Mouse (Mus musculus) kidney, embryonic 14.5 days (tissue): ENCODE results near the gene Vstm2a. TPM values are rescaled to one million over a fixed set of nuclear protein-coding genes. Genes with fewer than 3 reads are reported as not detected.

Experiments
- ATAC-seq: fragments of 200-750 bp; cut with Nextera tagmentation; 2 replicates; pipeline ENCODE4 v1.8.0; 2017; ENCODE audit warnings: moderate number of reproducible peaks, mild to moderate bottlenecking, moderate TSS enrichment, moderate library complexity; ENCODE audit not compliant: low FRiP score, low TSS enrichment
- H3K27ac ChIP-seq: fragments of 300-500 bp; sonication (generic); 2 replicates; pipeline ENCODE4 v1.5.1; 2014; ENCODE audit warnings: low read depth, mild to moderate bottlenecking, low read length, moderate library complexity, mixed read lengths
- H3K27me3 ChIP-seq: fragments of 300-500 bp; sonication (generic); 2 replicates; pipeline ENCODE4 v1.6.1; 2014; ENCODE audit warnings: mild to moderate bottlenecking, low read length; ENCODE audit not compliant: control insufficient read depth, insufficient read depth
- H3K36me3 ChIP-seq: fragments of 300-500 bp; sonication (generic); 2 replicates; pipeline ENCODE4 v1.6.1; 2014; ENCODE audit warnings: low read length, mixed read lengths; ENCODE audit not compliant: control insufficient read depth, insufficient read depth
- H3K4me1 ChIP-seq: fragments of 300-500 bp; sonication (generic); 2 replicates; pipeline ENCODE4 v1.6.1; 2014; ENCODE audit warnings: low read length, mixed read lengths; ENCODE audit not compliant: control insufficient read depth, insufficient read depth
- H3K4me2 ChIP-seq: fragments of 300-500 bp; sonication (generic); replicated peaks from 2 replicates; pipeline ENCODE4 v1.6.1; 2014; ENCODE audit warnings: low read depth, mild to moderate bottlenecking, low read length
- H3K4me3 ChIP-seq: fragments of 300-500 bp; sonication (generic); 2 replicates; pipeline ENCODE4 v1.5.1; 2014; ENCODE audit warnings: mild to moderate bottlenecking, low read length
- H3K9ac ChIP-seq: fragments of 300-500 bp; sonication (generic); 2 replicates; pipeline ENCODE4 v1.6.1; 2014; ENCODE audit warnings: low read depth, mild to moderate bottlenecking, low read length, moderate library complexity
- H3K9me3 ChIP-seq: fragments of 300-500 bp; sonication (generic); 2 replicates; pipeline ENCODE4 v1.6.1; 2016; ENCODE audit warnings: low read length; ENCODE audit not compliant: control insufficient read depth
- WGBS: fragments of 180-500 bp; shearing (Covaris S2); extraction: QIAGEN DNeasy Blood & Tissue Kit; methylation state at CpG from one replicate; pipeline ENCODE4 v1.1.7; 2014; 5-methylcytosine and 5-hydroxymethylcytosine counted together
- polyA plus RNA-seq: library from polyadenylated mRNA; unstranded; fragments of >200 nt; fragmentation: Nextera tagmentation; extraction: Ambion mirVana; gene quantifications from 2 replicates; pipeline ENCODE4 v1.2.1, GENCODE M21; 2014

The Vstm2a gene
- polyA plus RNA-seq, 1 experiment from 2014 or later: 0.09 TPM

- Histone ChIP-seq H3K36me3 (no peaks in the 10 kb centered on the region), H3K27ac (no peak overlapping the region), H3K9me3 (no peaks in the 10 kb centered on the region), H3K4me2 (no peak overlapping the region), H3K4me1 (no peaks in the 10 kb centered on the region), H3K4me3 (no peak overlapping the region), H3K27me3 (no peaks in the 10 kb centered on the region), H3K9ac (no peak overlapping the region)
- WGBS: 70% methylated on average over 1 of the region's 1 CpGs
- ATAC-seq: no peak
These were observed 42.0 kb downstream of the Vstm2a start for GRCm38 (mm10) chr11:16299492-16299891.

DNA sequence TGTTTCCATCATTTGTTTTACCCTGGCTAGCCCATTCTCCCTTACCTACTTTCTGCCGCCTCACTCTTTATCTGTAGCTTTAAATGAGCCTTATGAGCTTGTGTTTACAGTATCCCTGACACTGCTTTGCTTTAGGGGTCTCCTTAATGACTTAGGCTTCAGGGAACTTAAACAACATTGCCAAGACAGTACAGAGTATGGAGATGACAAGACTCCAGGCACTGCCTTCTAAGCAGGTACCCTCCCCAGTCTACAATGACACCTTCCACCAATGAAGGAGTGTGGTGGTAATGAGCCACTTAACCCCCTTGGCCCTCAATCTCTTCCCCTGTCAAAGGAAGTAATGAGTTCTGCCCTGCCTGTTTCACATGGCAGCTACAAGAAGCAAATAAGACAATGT, 42.4 kb downstream of the Vstm2a start:
- Histone ChIP-seq H3K9me3 (no peaks in the 10 kb centered on the region), H3K4me1 (no peaks in the 10 kb centered on the region), H3K4me2 (no peak overlapping the region), H3K4me3 (no peak overlapping the region), H3K36me3 (no peaks in the 10 kb centered on the region), H3K27me3 (no peaks in the 10 kb centered on the region), H3K27ac (no peak overlapping the region), H3K9ac (no peak overlapping the region)
- 50% methylated on average over 1 of the region's 1 CpGs for WGBS
- ATAC-seq: peak; percentile 72; the same call in 1 of the 2 replicates

DNA sequence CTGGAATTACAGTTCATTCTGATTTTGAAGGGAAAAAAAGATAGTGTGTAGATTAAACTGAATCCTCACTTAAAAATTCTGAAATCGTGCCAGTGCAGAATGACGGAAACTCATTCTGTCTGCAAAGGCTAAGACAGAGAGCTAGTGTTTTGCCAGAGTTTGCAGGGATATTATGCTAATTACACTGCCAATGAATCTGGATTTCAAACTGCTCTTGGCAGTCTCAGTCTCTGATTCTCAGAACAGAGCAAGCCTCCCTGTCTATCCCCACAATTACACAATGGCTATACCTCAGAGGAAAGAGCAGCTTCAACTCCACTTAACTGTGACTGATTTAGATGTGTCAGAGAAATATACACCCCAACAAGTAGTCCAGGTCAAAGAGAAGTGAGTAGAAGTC, 43.2 kb downstream of the Vstm2a start:
- Histone ChIP-seq H3K4me3 (no peak overlapping the region), H3K9ac (no peak overlapping the region)
- no peak for ATAC-seq

GRCm38 (mm10) chr11:16315097-16315496, 57.6 kb downstream of the Vstm2a start:
- no peaks in the 10 kb centered on the region for H3K27me3 ChIP-seq
- ATAC-seq: no peak
- no peaks in the 10 kb centered on the region for H3K9me3 ChIP-seq
- H3K36me3 ChIP-seq: no peaks in the 10 kb centered on the region
- H3K4me2 ChIP-seq: no peak overlapping the region
- H3K27ac ChIP-seq: no peak overlapping the region
- H3K4me3 ChIP-seq: no peak overlapping the region
- H3K4me1 ChIP-seq: no peaks in the 10 kb centered on the region
- 81% methylated on average over 2 of the region's 2 CpGs for WGBS
- H3K9ac ChIP-seq: no peak overlapping the region

More for the DNA sequence above, 43.2 kb downstream of the Vstm2a start:
- WGBS: 79% methylated on average over 2 of the region's 2 CpGs
- Histone ChIP-seq H3K27me3 (no peaks in the 10 kb centered on the region), H3K9me3 (no peaks in the 10 kb centered on the region), H3K36me3 (no peaks in the 10 kb centered on the region), H3K4me1 (no peaks in the 10 kb centered on the region), H3K4me2 (no peak overlapping the region), H3K27ac (no peak overlapping the region)

DNA sequence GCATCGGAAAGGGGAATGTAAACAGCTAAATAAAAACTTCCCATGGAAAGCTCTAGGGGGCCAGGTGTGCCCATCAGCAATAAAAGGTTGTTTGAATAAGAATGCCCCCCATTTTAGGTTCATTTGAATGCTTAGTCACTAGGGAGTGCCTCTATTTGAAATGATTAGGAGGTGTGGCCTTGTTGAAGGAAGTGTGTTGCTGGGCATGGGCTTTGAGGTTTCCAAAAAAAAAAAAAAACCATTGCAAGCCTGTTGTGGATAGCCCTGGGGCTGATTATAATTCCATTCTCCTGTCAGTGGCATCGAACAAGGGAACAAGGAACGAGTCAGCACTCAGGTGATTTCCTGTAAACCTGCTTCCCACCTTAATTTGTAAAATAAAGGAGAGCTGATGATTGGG, 87.7 kb downstream of the Vstm2a start:
- Histone ChIP-seq H3K27me3 (no peaks in the 10 kb centered on the region), H3K36me3 (no peaks in the 10 kb centered on the region), H3K27ac (no peak overlapping the region), H3K4me2 (no peak overlapping the region), H3K4me3 (no peak overlapping the region), H3K9me3 (no peaks in the 10 kb centered on the region), H3K9ac (no peak overlapping the region), H3K4me1 (no peaks in the 10 kb centered on the region)
- WGBS: 30% methylated on average over 3 of the region's 3 CpGs
- ATAC-seq: no peak

DNA sequence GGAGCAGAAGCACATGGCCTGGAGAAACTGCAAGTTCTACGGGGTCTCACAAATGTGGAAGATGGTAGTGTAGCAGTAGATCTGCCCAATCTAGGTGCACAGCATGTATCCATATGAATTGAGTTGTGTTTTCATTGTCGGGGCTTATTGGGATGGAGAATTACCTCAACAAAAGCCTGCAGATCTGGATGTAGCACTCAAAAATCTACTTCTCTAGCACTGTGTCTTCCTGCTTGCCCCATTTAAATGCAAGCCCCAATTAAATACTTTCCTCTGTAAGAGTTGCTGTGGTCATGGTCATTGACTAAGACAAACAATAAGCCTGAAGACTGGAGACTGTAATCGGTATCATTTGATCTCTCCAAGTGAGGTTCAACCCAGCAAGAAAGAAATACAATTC, 88.2 kb downstream of the Vstm2a start:
- H3K36me3 ChIP-seq: no peaks in the 10 kb centered on the region
- no peak overlapping the region for H3K27ac ChIP-seq
- no peak for ATAC-seq
- no peaks in the 10 kb centered on the region for H3K27me3 ChIP-seq
- H3K9ac ChIP-seq: no peak overlapping the region
- H3K4me3 ChIP-seq: no peak overlapping the region
- H3K4me1 ChIP-seq: no peaks in the 10 kb centered on the region
- no peaks in the 10 kb centered on the region for H3K9me3 ChIP-seq
- no peak overlapping the region for H3K4me2 ChIP-seq
- WGBS: 59% methylated on average over 3 of the region's 3 CpGs

GRCm38 (mm10) chr11:16351915-16352314, 94.4 kb downstream of the Vstm2a start:
- ATAC-seq: no peak
- no peak overlapping the region for H3K4me3 ChIP-seq
- H3K9ac ChIP-seq: no peak overlapping the region
- H3K27ac ChIP-seq: no peak overlapping the region
- H3K4me2 ChIP-seq: no peak overlapping the region
- H3K36me3 ChIP-seq: no peaks in the 10 kb centered on the region
- 93% methylated on average over 4 of the region's 4 CpGs for WGBS
- no peaks in the 10 kb centered on the region for H3K9me3 ChIP-seq
- H3K27me3 ChIP-seq: no peaks in the 10 kb centered on the region
- H3K4me1 ChIP-seq: no peaks in the 10 kb centered on the region

DNA sequence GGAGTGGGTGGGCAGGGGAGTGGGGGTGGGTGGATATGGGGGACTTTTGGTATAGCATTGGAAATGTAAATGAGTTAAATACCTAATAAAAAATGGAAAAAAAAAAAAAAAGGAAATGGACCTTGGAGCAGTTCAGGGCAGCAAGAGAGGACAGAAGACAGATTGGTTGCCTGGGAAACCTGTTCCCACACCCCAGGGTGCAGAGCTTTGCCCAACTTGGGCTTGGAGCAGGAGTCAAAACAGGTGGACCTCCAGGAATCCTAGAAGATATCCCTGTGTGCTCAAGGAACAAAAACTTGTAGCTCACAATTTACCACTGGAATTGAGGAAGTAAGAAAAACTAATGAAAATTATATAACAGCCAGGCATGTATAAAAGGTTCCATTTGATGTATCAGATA, 96.8 kb downstream of the Vstm2a start:
- Histone ChIP-seq H3K9me3 (no peaks in the 10 kb centered on the region), H3K27ac (no peak overlapping the region), H3K4me1 (no peaks in the 10 kb centered on the region), H3K4me3 (no peak overlapping the region), H3K4me2 (no peak overlapping the region), H3K27me3 (no peaks in the 10 kb centered on the region), H3K36me3 (no peaks in the 10 kb centered on the region), H3K9ac (no peak overlapping the region)
- ATAC-seq: no peak

GRCm38 (mm10) chr11:16366852-16367587, 109.5 kb downstream of the Vstm2a start:
- no peak overlapping the region for H3K4me3 ChIP-seq
- H3K9me3 ChIP-seq: no peaks in the 10 kb centered on the region
- no peaks in the 10 kb centered on the region for H3K36me3 ChIP-seq
- no peaks in the 10 kb centered on the region for H3K27me3 ChIP-seq
- WGBS: 86% methylated on average over 8 of the region's 8 CpGs
- no peak for ATAC-seq
- no peak overlapping the region for H3K9ac ChIP-seq
- no peaks in the 10 kb centered on the region for H3K4me1 ChIP-seq
- no peak overlapping the region for H3K4me2 ChIP-seq
- H3K27ac ChIP-seq: no peak overlapping the region
